Mouse (Mus musculus) lung, postnatal 14 days (tissue): ENCODE data around the gene Ercc6l2.
"Not testable (repeated sequence)": the region's sequence is repeated elsewhere in the genome, so short reads cannot be mapped to it uniquely, and the experiment has no call there.

Experiments
- DNase-seq: peaks from one replicate; pipeline ENCODE4 v3.0.0; 2021

Gene Ercc6l2

DNA sequence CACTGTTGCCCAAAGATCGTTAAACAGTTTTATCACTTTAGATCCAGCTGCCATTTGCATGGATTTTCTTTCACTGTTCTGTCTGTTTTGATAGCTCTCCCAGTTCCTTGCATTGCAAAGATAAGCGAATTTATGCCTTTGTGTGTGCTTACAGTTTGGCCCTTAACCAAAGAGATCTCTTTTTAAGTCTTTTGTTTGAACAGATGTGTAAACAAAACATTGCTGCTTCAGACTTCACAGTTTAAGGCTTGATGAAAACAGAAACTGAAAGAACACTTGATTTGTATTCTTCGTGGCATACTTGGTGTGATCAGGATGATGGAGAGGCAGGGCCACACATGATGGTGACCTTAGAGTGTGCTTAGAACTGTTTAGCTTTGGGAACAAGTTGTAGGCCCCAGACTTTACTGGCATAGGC, 70.5 kb downstream of the Ercc6l2 start:
- no peak for DNase-seq

- no peak for DNase-seq
These were observed 71.5 kb downstream of the Ercc6l2 start for GRCm38 (mm10) chr13:63886429-63887052.

DNA sequence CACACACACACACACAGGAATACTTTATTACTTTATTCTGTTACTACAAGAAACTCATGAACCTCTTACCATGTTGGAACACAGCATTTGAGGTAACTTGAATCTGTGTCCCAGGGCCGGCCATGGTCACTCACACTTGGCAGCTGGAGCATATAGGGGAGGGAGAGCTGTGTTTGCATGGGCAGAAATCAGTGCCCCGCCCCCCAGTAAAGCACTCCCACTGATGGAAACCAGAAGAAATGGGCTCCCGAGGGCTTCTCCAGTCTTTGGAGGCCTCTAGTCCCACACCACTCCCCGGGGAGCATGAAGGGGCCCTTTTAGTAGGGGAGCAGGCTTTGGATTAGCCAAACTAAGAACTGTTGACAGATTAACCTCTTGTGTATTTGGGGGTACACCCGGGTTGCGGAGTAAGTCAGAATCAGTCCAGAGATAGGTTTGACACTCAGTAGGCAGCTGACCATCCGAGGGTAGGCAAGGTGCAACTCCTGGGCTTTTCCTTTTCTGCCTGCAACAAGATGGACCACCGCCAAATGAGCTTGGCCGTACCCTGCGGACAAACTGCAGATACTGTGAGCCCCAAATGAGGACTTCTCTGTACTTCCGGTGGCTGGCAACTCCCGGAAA, 85.8 kb downstream of the Ercc6l2 start:
- no peak for DNase-seq

GRCm38 (mm10) chr13:63901303-63901713, 86.3 kb downstream of the Ercc6l2 start:
- peak; percentile 67 for DNase-seq

DNA sequence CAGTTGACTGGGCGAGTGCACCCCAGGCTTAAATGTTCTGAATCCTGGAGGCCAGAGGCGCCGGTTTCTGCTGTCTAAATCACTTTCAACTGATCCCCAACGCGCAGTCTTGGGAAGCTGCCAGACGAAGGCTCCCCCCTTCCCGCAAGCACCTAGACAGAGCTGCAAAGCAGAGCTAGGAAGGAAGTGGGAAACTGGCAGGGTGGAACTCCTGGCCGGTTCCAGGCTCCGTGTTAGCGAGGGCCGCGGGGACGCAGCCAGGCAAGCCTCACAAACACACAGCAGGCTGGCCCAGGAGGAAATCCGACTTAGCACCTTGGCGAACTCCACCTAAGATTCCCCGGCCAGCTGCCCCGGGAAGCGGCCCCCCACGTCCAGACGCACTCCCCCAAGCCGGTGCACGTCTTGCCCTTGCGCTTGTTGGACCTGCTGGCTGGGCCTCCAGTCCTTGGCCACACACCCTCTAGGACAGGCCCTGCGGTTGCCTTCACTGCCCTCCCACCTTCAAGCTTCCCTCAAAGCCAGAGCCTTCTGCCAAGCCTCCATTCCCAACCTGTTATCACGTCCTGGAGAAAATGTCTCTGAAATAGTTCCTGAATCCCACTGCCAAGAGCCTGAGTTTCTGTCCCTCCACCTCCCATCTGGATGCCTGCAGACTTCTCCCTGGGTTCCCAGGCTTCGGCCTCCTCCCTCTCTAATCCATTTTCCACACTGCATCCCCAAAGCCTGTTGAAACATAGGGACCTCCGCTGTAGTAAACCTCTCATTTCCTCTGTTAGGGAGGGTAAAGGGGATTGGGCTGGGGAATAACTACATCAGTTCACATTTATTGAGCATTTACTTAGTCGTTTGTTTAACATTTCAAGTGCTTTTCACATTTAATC, 86.9 kb downstream of the Ercc6l2 start:
- peak; percentile 35 for DNase-seq

GRCm38 (mm10) chr13:63906516-63906915, 91.5 kb downstream of the Ercc6l2 start:
- DNase-seq = peak; percentile 66

- no peak for DNase-seq
These were observed 92.4 kb downstream of the Ercc6l2 start for GRCm38 (mm10) chr13:63907437-63907836.

DNA sequence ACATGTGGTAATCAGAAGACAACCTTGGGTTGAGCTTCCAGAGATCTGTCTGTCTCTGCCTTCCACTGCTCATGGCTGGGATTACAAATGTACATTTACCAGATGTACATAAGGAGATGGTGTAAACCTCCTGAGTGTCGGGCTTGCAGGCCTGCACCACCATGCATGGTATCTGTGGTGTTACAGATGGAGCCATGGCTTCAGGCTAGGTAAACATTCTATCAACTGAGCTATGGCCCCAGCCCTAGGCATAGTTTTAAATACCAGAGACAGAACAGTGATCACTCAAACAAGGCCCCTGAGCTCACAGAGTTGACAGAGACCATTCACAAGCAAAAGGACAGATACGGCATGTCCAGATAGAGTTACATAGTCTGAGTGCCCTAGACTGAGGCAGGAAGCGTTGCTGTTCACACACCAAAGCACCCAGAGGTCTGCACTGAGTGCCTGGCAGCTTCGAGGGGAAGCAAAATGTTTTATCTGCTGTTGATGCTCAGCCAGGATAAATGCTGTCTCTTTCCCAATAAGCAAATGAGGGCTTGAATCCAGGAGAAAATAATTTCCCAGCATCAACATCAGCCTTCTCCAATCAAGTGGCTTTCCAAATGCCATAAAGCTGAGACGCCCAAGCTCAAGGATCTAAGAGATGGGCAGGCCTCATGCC, 95.2 kb downstream of the Ercc6l2 start:
- no peak for DNase-seq

- no peak for DNase-seq
These were observed 96.6 kb downstream of the Ercc6l2 start for GRCm38 (mm10) chr13:63911617-63912016.

DNA sequence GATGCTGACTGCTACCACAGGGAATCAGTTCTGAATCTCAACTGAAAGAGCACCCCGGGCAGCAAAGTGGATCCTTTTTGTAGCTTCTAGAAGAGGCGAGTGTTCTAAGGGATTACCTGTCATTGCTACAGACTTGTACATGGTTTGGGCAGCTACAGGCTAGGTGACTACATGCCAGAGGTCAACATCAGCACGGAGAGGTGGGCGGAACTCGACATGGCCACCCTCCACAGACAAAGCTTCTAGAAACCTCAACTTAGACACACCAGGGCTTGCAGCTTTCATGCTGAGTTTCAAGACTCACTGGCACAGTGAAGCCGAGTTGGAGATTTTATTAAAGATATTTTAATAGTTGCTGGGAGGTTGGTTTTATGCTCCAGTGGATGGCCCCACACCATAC, 98.1 kb downstream of the Ercc6l2 start:
- DNase-seq = no peak

DNA sequence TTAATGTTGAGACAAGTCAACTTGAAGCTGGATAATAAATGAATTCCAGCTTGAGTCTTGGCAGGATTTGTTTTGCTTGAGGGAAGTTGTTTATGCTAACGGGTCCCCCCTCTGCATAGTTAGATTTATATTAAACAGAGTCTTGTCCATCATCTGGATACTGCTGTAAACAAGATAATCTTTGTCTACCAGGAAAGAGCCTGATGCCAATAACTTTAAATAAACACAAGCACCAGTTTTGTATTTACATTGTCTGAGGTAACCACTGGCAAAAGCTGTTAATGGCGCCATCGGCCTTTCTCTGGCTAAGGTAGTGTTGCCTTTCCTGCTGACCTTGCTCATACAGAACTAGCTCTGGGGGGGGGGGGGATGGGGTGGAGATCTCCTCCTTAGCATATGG, 100.1 kb downstream of the Ercc6l2 start:
- no peak for DNase-seq

DNA sequence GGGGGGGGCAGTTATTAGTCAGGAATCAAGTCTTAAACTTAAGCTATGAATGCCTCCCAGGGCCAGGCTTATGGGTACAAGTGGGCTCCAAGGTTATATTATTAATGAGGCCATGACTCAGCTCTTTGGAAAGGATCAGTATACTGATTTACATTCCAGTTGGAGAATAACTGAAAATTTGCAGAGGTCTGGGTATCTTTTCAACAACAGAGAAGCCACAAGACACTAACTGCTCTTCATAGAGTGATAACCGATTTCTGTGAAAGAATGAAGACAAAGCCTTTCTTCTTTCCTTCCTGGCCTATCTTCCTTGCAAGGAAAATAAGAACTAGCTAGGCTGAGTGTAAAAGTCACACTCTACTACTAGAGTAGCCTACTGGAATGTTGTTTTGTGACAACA, 100.6 kb downstream of the Ercc6l2 start:
- no peak for DNase-seq

DNA sequence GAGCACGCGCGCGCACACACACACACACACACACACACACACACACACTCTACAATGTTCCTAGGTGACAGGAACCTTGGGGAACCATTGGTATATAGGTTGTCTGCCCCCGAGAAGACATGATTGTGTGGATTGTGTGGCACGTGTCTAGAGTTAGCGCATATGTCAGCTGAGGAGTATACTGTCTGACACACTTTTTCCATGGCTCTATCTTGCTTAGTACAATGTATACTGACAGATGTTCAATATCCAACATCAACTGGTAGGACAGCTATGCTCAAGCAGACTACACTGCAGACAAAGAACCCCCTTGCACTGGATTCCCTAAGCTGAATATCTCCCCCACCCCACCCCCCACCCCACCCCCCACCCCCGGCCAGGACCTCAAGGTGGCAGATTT, 101.5 kb downstream of the Ercc6l2 start:
- no peak for DNase-seq

DNA sequence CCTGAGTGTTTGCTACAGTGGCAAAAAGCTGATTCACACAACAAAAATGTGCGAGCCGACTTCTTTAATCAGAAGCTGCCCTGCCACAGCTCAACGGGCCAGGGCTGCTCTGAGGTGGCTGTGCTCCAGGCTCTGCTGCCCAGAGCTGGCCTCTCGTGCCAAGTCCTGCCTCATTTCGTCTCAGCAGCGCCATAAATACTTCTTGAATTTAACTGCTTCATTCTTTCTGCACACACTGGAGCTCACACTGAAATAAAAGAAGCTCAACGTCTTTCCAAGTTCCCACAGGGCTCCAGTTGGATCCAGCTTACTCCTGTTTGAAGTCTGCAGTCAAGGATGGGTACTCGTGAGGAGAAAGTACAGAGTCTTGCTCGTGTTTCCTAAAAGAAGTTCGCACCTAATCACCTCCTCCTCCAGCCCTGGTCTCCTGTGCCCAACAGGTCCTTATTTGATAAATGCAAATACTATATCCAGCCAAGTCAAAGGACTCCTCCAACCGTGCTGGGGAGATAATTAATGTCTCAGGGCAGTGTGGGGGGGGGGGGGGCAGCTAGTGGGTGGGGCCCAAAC, 102.2 kb downstream of the Ercc6l2 start:
- DNase-seq = peak; percentile 69

- peak; percentile 62 for DNase-seq
These were observed 103.0 kb downstream of the Ercc6l2 start for GRCm38 (mm10) chr13:63917776-63918621.

DNA sequence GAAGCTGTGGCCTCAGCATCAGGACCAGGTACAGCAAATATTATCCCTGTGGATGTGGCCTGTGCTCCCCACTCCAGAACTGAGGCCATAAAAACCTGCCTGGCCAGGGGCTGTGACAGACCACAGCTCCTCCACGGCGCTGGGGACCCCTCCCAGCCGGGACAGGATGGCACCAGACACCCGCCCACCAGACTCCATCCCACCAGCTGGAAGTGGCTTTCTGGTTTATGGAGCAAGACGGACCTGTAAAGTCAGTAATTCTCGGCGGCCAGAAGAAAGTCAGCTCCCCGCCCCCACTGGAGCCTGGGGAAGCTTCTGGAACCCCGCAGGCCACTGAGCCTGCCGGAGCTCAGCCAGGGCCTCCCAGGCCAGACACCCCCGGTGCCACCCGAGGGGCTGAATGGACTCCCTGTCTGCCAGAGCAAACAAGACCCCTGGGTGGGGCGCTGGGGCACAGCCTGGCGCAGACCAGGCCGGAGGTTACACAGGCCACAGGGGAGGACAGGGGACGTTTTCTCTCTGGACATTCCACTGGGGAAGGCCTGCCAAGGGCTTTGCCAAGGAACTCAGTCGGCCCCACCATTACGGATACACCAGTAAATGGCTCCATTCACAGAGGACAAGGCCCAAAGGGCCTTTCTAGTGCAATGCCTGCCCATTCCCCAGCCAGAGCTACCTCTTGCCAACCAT, 103.8 kb downstream of the Ercc6l2 start:
- no peak for DNase-seq

DNA sequence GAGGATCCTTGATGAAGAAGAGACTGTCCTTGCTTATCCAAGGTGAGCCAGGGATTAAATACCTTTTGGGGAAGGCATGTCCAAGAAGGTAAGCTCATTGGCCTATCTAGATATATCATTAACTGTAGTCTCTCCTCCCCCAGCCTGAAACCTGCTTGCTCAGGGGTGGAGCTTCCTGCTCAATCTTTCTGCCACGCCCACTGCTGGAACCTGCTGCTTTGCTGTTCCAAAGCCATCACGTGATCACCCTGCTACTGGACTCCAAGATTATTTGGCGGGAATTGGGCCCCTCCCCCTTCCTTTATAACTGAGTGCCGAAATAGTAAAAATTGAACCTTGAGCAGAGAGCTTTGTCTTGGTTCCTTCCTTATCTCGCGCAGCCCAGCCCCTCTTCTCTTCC, 109.0 kb downstream of the Ercc6l2 start:
- DNase-seq = not testable (repeated sequence)

DNA sequence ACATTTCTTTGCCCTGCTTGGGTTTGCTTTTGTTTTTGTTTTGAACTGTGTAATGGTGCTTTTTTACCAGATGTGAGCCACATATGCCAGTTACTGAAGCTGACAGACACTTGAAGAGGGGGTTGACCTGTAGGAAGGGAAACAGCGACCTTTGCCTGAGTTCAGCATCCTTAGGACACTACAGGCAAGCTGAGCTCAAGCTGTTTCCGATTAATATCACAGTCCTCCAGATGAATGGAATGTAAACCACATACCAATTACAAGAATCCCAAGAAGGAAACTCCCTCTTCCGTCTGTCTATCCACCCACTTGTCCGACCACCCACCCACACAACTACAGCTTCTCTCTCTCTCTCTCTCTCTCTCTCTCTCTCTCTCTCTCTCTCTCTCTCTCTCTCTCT, 112.3 kb downstream of the Ercc6l2 start:
- DNase-seq = no peak

DNA sequence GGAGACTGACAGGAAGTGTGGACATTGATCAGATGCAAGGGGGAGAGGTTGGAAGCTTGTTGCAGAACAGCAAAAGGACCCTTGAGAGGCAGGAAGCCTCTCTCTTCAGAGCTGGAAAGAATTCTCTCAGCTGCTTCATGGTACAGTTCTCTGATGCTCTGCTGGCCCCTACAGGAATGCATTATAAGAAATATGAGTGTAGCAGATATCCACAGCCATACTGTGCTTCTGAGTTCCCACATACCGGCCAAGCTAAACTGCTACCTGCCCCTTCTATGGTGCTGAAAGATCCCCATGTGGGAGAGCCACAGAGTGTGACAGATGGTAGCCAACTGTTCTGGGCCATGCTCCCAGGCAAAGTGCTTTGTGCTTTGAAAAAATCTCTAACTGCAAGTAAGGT, 114.3 kb downstream of the Ercc6l2 start:
- DNase-seq = no peak

- no peak for DNase-seq
These were observed 115.0 kb downstream of the Ercc6l2 start for GRCm38 (mm10) chr13:63929917-63930515.

DNA sequence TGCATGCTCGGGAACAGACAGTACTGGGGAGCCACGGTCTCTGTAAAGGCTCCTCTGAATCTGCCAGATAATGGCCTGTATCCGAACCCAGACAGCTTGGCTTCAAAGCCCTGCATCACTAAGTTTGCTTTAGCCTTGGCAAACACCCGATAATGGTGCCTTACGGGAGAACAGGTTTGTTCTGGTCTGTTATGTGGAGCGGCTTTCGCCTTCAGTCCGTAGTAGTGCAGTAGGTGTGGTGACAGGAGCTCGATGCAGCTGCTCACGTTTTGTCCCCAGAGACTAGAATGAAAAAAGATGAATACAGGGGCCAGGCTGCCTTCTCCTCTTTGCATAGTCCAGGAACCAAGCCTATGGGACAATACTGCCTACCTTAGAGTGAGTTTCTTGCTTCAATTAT, 115.5 kb downstream of the Ercc6l2 start:
- no peak for DNase-seq
